Mouse (Mus musculus): ENCODE results near the gene Xlr4a. TPM values are rescaled to one million over a fixed set of nuclear protein-coding genes. Genes with fewer than 3 reads are reported as not detected.
"Not testable (repeated sequence)": the region's sequence is repeated elsewhere in the genome, so short reads cannot be mapped to it uniquely, and the experiment has no call there.

Gene Xlr4a
- 0.93 TPM in 1 of 2 replicates, not detected in the other for polyA plus RNA-seq (2012; rRNA removed)

DNA sequence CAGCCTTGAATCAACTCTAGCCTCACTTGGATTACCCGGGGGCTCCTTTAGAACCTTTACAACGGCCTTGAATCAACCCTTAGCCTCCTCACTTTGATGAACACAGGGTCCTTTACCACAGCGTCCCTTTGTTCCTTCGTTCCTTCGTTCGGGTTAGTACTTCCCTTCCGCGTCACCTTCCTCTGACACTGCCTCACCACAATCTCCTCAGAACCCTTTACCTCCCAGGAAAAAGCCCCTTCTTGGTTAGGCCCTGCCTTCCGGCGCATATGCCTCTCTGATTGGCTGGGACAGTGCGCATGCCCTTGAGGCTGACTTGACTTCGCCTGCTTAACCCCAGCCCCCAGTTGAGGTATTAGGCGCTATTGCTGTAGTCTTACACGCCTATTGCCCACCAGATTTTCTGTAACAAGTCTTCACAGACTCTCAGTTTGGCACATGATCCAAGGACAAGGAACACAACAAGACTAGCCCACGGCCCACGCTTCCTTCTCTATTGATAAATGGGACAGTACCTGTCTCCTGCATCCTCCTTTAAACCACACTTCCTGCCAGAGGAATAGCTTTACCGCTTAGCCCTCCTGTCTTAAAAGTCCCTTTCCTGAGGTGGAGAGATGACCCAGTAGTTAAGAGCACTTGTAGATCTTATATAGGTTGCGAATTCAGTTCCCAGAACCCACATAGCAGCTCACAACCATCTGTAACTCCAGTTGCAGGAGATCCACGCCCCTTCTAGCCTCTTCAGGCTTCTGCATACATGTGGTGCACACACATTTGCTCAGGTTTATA is at the start of gene Xlr4a:
TSS of gene Xlr4a (minus strand) at position 212 of the 789 bp plus-strand sequence.
- not testable (repeated sequence) for DNase-seq (ENCODE audit: low read depth)

DNA sequence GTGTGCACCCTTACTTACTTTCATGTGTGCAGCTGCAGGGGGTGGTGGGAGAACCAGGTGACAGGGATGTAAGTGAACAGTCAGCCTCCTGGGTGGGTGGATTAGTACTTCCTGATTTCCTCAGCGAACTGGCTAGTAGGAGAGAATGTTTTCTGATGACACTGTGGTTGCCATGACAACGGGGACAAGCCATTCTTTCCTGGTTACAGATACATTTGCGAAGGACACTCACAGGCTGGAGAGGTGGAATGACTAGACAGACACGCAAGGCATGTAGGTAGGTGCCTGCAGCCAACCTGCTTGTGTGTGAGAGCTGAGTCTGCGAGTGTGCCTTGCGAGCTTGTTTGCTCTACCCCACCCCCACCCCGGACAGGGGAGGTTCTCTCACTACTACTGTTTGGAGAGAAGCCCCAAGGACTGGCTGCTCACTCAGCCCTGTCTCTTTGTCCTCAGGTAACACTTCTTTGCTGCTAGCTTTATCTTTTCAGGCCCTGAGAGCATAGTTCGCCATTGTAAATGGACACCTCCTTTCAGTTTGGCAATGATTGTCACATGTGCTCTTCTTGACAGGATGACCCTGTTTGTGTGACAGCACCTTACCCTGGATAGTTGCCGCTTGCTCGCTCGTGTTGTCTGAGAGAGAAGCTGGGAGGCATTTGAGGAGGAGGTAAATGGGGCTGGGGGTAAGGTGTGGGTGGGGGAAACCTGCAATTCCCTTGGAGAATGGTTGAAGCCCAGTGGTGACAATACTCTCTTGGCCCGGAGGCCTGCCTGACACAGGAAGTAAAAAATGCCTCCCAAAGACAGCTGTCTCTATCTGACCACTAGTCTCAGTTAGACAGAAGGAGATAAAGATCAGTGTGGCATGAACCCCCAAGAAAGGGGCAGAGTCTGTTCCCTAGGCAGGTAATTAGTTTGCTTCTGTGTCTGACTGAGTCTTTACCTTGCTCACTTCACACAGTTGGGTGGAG is 40.9 kb upstream of the Xlr4a start:
- DNase-seq (ENCODE audit: low read depth): not testable (repeated sequence)

DNA sequence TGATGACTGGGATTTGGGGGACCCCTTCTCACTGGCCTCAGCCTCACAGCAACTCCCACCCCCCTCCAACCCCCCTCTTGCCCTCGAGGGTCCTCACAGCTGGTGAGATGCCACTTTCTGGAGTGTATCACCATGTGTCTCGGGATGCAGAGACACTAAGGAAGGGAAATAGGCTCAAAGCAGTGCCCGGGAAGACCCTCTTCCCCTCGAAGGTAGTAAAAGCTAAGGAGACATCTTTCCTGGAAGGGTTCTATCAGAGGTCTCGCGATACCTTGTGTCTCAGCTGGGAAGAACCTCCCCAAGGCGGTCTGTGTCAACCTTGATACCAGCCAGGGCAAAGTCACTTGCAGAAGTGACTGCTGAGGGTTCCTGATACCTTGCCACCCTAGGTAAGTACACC is 34.5 kb upstream of the Xlr4a start, which contains the start of gene Gm14685:
TSS of gene Gm14685 (plus strand) at position 301 of the 400 bp plus-strand sequence.
- not testable (repeated sequence) for DNase-seq (ENCODE audit: low read depth)

DNA sequence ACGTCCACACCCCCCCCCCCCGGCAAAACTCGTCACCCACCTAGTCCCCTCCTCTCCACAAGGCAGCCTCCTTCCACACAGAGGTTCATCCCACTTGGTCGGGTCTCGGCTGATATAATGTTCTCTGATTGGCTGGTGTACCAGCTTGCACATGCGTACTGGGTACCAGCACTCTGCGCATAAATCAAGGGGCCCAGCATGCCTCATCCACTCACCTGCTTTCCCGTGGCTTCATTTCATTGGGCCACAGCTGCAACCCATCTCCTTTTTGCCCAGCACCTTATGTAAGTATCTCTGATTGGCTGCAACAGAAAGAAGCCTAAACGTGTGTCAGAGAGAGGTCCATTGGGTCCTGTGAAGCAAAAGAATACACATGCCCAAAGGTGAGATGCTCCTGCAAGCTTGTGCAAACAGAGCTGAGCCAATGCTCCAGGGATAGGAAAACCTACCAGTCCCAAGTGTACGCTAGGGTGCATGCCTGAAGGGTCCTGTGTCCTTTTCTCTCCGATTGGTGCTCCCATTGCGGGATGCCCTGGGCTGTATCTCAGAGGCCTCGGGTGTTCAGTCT is 14.7 kb upstream of the Xlr4a start, which contains the start of gene Xlr3a:
TSS of gene Xlr3a (minus strand) at position 155 of the 568 bp plus-strand sequence.
- DNase-seq (ENCODE audit: low read depth): peak; percentile 27

DNA sequence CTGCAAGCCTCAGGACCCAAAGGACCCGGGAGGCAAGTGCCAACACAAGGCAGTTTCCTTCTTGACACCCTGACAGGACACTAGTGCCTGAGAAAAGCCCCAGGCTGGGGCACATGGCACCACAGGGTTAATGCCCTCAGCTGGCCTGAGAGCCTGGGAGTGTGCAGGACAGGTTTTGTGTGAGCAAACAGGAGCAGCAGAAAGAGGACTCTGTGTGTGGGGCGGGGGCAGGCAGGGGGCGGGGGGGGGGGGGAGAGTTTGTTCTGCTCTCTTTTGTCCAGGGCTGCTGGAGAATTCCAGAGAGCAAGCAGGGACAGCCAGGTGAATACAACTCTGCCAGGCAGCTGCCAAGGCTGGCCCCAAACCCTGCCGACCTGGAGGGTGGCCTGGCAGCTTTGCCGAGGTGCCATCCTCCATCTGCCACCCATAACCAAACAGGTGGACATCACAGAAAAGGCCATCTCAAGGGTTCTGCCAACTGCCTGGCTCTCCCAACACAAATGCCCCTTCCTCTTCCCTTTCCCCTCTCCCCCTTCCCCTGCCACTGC is 15.4 kb downstream of the Xlr4a start:
- not testable (repeated sequence) for DNase-seq (ENCODE audit: low read depth)

DNA sequence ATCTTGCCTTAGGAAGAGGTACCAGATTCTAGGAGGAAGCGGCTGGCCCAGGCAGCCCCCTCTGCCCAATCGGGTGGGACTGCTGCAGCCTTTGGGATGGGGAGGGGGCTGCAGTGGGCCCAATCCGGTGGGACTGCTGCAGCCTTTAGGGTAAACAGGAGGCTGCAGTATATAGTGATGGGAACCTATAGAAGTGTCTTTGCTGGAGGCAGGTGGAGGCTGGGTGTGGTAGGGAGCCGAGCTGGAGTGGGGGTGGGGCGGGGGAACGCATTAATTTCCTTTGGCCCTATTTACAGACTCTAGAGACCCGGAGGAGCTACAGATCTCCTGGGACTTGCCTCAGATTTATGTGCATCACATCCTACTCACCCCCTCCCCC is 17.9 kb downstream of the Xlr4a start, which contains the start of gene Pnma3:
TSS of gene Pnma3 (plus strand) at position 373 of the 379 bp plus-strand sequence.
- peak; percentile 7 for DNase-seq (ENCODE audit: low read depth)
- TF ChIP-seq POLR2A (IDR thresholded peaks at IDR 0.05; ENCODE audit: borderline replicate concordance, extremely low read depth, insufficient read depth, insufficient read length, poor library complexity, severe bottlenecking): no peak
- TF ChIP-seq CTCF (IDR thresholded peaks at IDR 0.05; ENCODE audit: borderline replicate concordance, extremely low read depth, insufficient read depth, insufficient read length): no peak

DNA sequence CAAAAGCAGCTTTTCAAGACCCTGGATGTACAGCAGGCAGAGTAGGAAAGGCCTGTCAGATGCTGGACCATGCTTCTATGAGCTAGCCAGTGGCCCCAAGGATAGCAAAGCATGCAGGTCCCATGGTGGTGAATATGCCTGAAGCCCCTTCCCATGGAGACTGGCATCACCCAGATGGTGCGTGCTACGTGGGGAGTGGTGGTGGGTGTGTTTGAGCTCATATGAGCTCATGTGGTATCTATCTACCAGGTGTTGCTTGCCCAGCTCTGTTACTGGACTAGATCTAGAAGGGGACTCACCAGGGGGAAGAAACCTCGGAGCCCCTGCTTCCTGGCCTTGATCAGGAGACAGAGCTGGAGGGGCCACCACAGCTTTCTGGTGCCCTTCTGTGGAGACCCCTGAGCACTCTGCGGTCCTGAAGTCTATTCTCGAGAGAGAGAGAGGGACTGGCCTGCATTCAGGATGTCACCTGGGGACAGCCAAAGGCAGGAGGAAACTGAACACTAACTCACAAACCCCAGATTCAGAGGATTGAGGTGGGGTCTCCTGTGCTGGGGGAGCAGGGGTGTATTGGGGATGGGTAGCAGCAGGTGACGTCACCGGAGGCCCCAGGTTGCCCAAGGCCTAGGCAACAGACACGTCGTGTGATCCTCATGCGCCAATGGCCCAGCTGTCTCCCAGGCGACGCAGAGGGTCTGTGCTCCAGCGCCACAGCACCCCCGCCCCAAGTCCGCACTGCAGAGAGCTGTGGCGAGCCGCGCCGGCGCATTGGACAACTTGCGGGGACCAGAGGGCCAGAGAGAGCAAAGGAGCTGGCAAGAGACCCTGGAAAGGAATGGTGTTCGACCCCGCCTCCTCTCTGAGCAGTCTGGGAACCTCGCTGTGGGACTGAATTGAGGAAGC is 18.5 kb downstream of the Xlr4a start:
- TF ChIP-seq CTCF (IDR thresholded peaks at IDR 0.05; ENCODE audit: borderline replicate concordance, extremely low read depth, insufficient read depth, insufficient read length): no peak
- no peak for TF ChIP-seq POLR2A (IDR thresholded peaks at IDR 0.05; ENCODE audit: borderline replicate concordance, extremely low read depth, insufficient read depth, insufficient read length, poor library complexity, severe bottlenecking)
- DNase-seq (ENCODE audit: low read depth): peak; percentile 78

DNA sequence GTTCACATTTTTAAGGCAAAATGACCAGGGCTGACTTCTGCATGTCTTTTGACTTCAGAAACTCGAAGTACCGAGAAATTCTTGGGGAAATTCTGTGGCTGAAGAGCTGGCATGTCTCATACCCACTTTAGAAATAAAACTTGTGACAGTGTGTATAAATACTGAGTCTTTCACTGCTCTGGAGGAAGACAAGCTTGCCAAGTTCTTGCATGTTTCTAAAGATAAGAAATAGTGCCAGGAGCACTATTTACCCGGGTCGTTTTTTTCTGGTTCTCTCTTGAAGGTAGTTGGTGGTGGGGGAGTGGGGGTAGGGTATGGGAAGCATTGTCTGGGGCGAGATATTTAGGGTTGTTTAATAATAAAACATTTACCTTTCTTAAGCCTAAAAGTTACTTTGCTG is 20.0 kb downstream of the Xlr4a start:
- no peak for DNase-seq (ENCODE audit: low read depth)
- TF ChIP-seq POLR2A (IDR thresholded peaks at IDR 0.05; ENCODE audit: borderline replicate concordance, extremely low read depth, insufficient read depth, insufficient read length, poor library complexity, severe bottlenecking) (no peak), CTCF (IDR thresholded peaks at IDR 0.05; ENCODE audit: borderline replicate concordance, extremely low read depth, insufficient read depth, insufficient read length) (no peak)

DNA sequence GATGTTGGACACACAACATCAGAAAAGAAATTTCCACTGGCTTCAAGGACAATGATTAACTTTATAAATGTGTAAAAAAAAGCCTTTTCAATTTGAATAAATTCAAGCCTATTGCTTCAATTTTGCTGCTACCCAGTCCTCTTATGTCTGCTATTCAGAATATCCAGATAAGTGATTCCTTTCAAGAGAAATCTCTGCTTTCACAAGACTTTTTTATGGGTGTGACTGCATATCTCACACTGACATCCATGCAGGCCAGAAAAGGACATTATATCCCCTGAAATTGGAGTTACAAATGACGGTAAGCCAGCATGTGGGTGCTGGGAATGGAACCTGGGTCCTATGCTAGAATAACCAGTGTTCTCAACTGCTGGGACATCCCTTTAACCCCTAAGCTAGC is 20.8 kb downstream of the Xlr4a start:
- TF ChIP-seq POLR2A (IDR thresholded peaks at IDR 0.05; ENCODE audit: borderline replicate concordance, extremely low read depth, insufficient read depth, insufficient read length, poor library complexity, severe bottlenecking) (no peak), CTCF (IDR thresholded peaks at IDR 0.05; ENCODE audit: borderline replicate concordance, extremely low read depth, insufficient read depth, insufficient read length) (no peak)
- no peak for DNase-seq (ENCODE audit: low read depth)

DNA sequence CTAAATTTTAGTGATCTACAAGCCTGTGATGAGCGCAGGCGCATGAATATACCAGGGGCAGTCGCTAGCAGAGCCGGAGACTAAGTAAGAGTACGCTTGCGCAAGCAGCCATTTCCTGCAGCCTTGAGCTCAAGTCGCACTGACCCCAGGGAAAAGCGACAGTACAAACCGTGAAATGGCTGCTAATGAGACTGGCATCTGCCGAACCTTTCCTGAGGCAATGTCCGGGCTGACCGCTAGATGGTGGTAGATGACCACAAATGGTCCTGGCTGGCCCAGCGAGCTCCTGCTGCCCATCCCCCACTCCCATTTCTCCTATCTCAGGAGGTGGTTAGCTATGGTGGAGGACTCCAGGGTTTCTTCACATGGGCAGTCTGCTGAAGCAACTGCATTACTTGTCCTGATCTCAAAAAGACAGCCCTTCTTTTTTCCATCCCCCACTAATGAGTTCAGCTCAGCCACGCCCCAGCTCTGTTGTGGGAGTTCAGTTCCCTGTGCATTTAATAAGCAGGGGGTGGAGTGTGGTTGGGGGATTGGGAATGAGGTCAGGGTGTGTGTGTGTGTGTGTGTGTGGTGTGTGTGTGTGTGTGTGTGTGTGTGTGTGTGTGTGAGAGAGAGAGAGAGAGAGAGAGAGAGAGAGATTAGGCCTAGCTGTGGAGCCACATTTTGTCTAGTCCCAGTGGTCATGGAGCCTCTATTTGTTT is 28.3 kb downstream of the Xlr4a start:
- peak; percentile 91 for TF ChIP-seq CTCF (IDR thresholded peaks at IDR 0.05; ENCODE audit: borderline replicate concordance, extremely low read depth, insufficient read depth, insufficient read length)
- no peak for TF ChIP-seq POLR2A (IDR thresholded peaks at IDR 0.05; ENCODE audit: borderline replicate concordance, extremely low read depth, insufficient read depth, insufficient read length, poor library complexity, severe bottlenecking)
- peak; percentile 97 for DNase-seq (ENCODE audit: low read depth)

DNA sequence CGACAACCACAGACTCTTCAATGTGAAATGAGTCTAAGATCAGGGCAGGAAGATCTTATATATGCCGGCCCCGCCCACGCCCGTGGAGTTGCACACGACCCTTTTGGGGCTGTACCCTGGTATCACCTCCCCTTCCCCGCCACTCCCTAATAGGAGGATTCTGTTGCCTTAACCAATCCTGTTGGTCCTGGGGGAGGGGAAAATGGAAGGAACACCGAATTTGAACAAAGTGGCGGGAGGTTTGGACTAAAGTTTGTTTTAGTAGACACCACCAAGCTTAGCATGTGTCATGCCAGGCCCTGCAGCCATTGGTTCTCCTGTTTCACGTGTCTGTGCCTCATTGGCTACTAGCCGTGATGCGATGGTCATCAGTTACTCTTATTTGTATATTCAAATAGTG is 42.6 kb downstream of the Xlr4a start:
- DNase-seq (ENCODE audit: low read depth): no peak
- TF ChIP-seq CTCF (IDR thresholded peaks at IDR 0.05; ENCODE audit: borderline replicate concordance, extremely low read depth, insufficient read depth, insufficient read length) (no peak), POLR2A (IDR thresholded peaks at IDR 0.05; ENCODE audit: borderline replicate concordance, extremely low read depth, insufficient read depth, insufficient read length, poor library complexity, severe bottlenecking) (no peak)

Measured in brain, embryonic 14.5 days (tissue).